Comparison of ENCODE assay signal across 8 mouse cellular contexts in genomic region chr16:5203668-5204433, GRCm38 (mm10). TPM values are rescaled to one million over a fixed set of nuclear protein-coding genes. Genes with fewer than 3 reads are reported as not detected.
DNase-seq lines count a peak whose midpoint lies in the region; ATAC-seq and TF ChIP-seq lines count a peak whose summit lies in the region.

Gene Nagpa, minus strand, starts transcription at chr16:5204012.

- ATAC-seq in hindbrain, embryonic 12.5 days (ENCODE audit: low FRiP score), result peak; percentile 91
- peak; percentile 95 for ATAC-seq in lung, postnatal 0 days

- 4% methylated on average over 40 of the region's 40 CpGs for WGBS in hindbrain, embryonic 12.5 days
- WGBS in lung, postnatal 0 days, result 3% methylated on average over 36 of the region's 40 CpGs

- peaks cover 8% of the 10 kb centered on the region; the same call in 1 of the 2 replicates for H3K36me3 ChIP-seq in hindbrain, embryonic 12.5 days
- H3K36me3 ChIP-seq in lung, postnatal 0 days (ENCODE audit: insufficient read depth, low read length), result no peaks in the 10 kb centered on the region

- peak within 1 kb of the TSS; percentile 99 for H3K4me2 ChIP-seq in hindbrain, embryonic 12.5 days (replicated peaks)
- peak within 1 kb of the TSS; percentile 100 for H3K4me2 ChIP-seq in lung, postnatal 0 days (replicated peaks; ENCODE audit: low read depth, low read length)

- no peak for TF ChIP-seq EP300 in lung, postnatal 0 days (IDR thresholded peaks at IDR 0.05)

- DNase-seq in R1 (ENCODE audit: low read depth, low spot score), result peak; percentile 90
- peak; percentile 87 to 88 for DNase-seq in cerebellum, postnatal 14 days
- peak; percentile 65 to 75 for DNase-seq in frontal cortex, postnatal 14 days (ENCODE audit: low spot score in 2 of 2)
- DNase-seq in layer of hippocampus, postnatal 10 days (ENCODE audit: low spot score in 2 of 2), result peak; percentile 78 to 81
- peak; percentile 93 for DNase-seq in lung, postnatal 0 days (ENCODE audit: low spot score)
- peak; percentile 71 for DNase-seq in ovary, postnatal 14 days (ENCODE audit: low spot score)
- peak; percentile 80 for DNase-seq in thymus, postnatal 14 days

- no peaks in the 10 kb centered on the region for H3K9me3 ChIP-seq in hindbrain, embryonic 12.5 days (replicated peaks)
- H3K9me3 ChIP-seq in lung, postnatal 0 days (ENCODE audit: low read length), result no peaks in the 10 kb centered on the region

- peak within 1 kb of the TSS; percentile 69 for H3K9ac ChIP-seq in hindbrain, embryonic 12.5 days
- H3K9ac ChIP-seq in lung, postnatal 0 days (replicated peaks; ENCODE audit: low read depth), result peak within 1 kb of the TSS; percentile 30

- peak within 1 kb of the TSS; percentile 83 for H3K4me3 ChIP-seq in hindbrain, embryonic 12.5 days
- H3K4me3 ChIP-seq in lung, postnatal 0 days (ENCODE audit: low read depth, low read length), result peak within 1 kb of the TSS; percentile 75

- H3K4me1 ChIP-seq in hindbrain, embryonic 12.5 days, result peaks cover 7% of the 10 kb centered on the region
- 0 out of 2 replicates have a peak, but pooled peaks cover 5% of the 10 kb centered on the region for H3K4me1 ChIP-seq in lung, postnatal 0 days (ENCODE audit: insufficient read depth, low read depth, low read length)

- H3K27ac ChIP-seq in hindbrain, embryonic 12.5 days, result peak within 1 kb of the TSS; percentile 30; the same call in 1 of the 2 replicates
- H3K27ac ChIP-seq in lung, postnatal 0 days (ENCODE audit: low read length), result no peak within 1 kb of the TSS; the same call in 1 of the 2 replicates

- peaks cover 8% of the 10 kb centered on the region; the same call in 1 of the 2 replicates for H3K27me3 ChIP-seq in hindbrain, embryonic 12.5 days
- no peaks in the 10 kb centered on the region for H3K27me3 ChIP-seq in lung, postnatal 0 days (replicated peaks; ENCODE audit: insufficient read depth, low read length)

- TF ChIP-seq CTCF in lung, postnatal 0 days (IDR thresholded peaks at IDR 0.05), result no peak

RNA-seq across cellular contexts. Expression of gene Nagpa, which starts in this region (rescaled TPM):
- polyA plus RNA-seq in hindbrain, embryonic 12.5 days (2016; fragmentation: Nextera tagmentation; extraction: Ambion mirVana), result 12.9 and 14.1 TPM in 2 replicates
- total RNA-seq in layer of hippocampus, postnatal 10 days (2021), result 1 to 10 TPM; 7.7 to 9.2 TPM
- polyA plus RNA-seq in lung, postnatal 0 days (2015; fragmentation: Nextera tagmentation; extraction: Ambion mirVana), result 13.4 and 14.5 TPM in 2 replicates
